Mouse (Mus musculus) embryonic fibroblast, embryonic 13.5 days (primary cell): Measurements from ENCODE around the gene Pgc. TPM values are rescaled to one million over a fixed set of nuclear protein-coding genes. Genes with fewer than 3 reads are reported as not detected.

Experiments
- H3K27ac ChIP-seq: 2 replicates; pipeline ENCODE4 v1.5.1; 2012; ENCODE audit warnings: low read length, control low read depth, inconsistent platforms; ENCODE audit not compliant: insufficient read depth
- H3K4me1 ChIP-seq: 2 replicates; pipeline ENCODE4 v1.6.1; 2011; ENCODE audit warnings: low read length; ENCODE audit not compliant: control insufficient read depth, insufficient read depth
- H3K4me3 ChIP-seq: 2 replicates; pipeline ENCODE4 v1.5.1; 2011; ENCODE audit warnings: mild to moderate bottlenecking, control low read depth, low read length; ENCODE audit not compliant: insufficient read depth
- CTCF ChIP-seq: IDR thresholded peaks from 2 replicates; pipeline ENCODE4 v1.5.1; 2011; ENCODE audit warnings: mild to moderate bottlenecking, control low read depth, low read length, moderate library complexity, borderline replicate concordance; ENCODE audit not compliant: insufficient read depth
- POLR2A ChIP-seq: IDR thresholded peaks from 2 replicates; pipeline ENCODE4 v1.6.1; 2011; ENCODE audit warnings: low read depth, mild to moderate bottlenecking, control low read depth, low read length, moderate library complexity
- polyA plus RNA-seq: library from polyadenylated mRNA; stranded (reverse); fragments of >200 nt; gene quantifications from 2 replicates; pipeline ENCODE4 v1.2.4, GENCODE M21; 2011; ENCODE audit warnings: low read depth; ENCODE audit not compliant: missing spikeins, insufficient read length

Pgc gene
- polyA plus RNA-seq, 1 experiment: not detected

DNA sequence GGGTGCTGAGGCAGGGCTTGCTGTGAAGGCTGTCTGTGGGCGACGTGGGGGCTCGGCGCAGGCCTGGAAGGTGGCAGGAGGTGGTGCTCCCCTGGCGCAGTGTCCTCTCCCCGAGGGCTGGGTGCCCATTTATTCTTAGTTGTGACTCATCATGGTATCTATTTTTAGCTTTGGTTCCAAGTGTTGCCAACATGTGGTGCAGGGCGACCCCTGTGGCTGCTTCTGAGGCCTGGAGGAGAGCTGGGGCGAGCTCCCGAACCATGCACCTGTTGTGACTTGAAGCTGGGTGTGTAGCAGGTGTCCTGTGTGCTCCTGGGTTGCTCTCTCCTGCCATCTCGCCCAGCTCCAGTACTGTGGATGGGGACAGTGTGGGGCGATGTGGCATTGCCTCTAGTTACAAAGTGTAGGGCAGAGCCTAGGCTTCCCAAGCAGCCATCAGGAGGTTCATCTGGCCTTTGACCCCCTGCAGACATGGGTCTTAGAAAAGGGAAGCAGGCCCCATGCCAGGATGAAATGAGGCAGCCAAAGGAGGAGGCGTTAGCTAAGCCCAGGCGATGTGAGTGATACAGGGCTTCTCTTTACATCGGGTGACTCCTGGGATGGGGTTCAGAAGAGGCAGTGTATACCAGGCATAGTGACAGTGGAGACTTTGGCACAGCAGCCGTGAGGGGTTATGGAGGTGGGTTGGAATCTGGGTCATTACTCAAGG is 33.2 kb downstream of the Pgc start:
- no peak for TF ChIP-seq CTCF
- TF ChIP-seq POLR2A: no peak
- no peak overlapping the region for H3K27ac ChIP-seq
- peaks cover 13% of the 10 kb centered on the region for H3K4me1 ChIP-seq
- no peak overlapping the region for H3K4me3 ChIP-seq

GRCm38 (mm10) chr17:47762028-47762427 is 35.4 kb downstream of the Pgc start:
- Histone ChIP-seq H3K4me3 (no peak overlapping the region), H3K27ac (no peak overlapping the region), H3K4me1 (peaks cover 13% of the 10 kb centered on the region)
- TF ChIP-seq CTCF: no peak
- TF ChIP-seq POLR2A: no peak

GRCm38 (mm10) chr17:47762518-47763340 is 36.1 kb downstream of the Pgc start:
- Histone ChIP-seq H3K4me3 (no peak overlapping the region), H3K27ac (0 out of 2 replicates have a peak overlapping the region, but pooled peaks have one; percentile 11), H3K4me1 (peaks cover 13% of the 10 kb centered on the region)
- TF ChIP-seq POLR2A (no peak), CTCF (no peak)

DNA sequence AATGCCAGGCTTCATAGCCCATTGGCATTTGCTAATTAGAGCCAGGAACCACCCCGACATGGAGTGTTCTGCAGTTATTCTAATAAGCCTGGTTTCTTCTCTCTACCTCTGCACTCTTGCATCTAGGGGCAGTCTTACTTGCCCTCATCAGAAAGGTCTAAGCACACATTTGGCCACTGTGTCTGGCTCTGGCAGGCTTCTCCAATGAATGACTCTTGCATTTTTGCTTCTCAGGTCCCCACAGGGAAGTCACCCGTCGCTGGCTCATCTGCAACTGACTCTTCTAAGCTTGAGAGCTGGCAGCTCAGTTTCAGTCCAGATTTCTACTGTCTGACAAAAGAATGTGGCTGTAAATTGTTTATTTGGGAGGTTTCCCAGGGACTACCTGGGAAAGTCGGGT is 39.3 kb downstream of the Pgc start:
- TF ChIP-seq POLR2A (no peak), CTCF (no peak)
- Histone ChIP-seq H3K4me3 (no peak overlapping the region), H3K4me1 (peaks cover 8% of the 10 kb centered on the region; the same call in 1 of the 2 replicates), H3K27ac (no peak overlapping the region)

- Histone ChIP-seq H3K4me1 (peaks cover 8% of the 10 kb centered on the region; the same call in 1 of the 2 replicates), H3K27ac (no peak overlapping the region), H3K4me3 (no peak overlapping the region)
- TF ChIP-seq CTCF: no peak
- no peak for TF ChIP-seq POLR2A
Measured at GRCm38 (mm10) chr17:47766407-47767043, 39.9 kb downstream of the Pgc start.

DNA sequence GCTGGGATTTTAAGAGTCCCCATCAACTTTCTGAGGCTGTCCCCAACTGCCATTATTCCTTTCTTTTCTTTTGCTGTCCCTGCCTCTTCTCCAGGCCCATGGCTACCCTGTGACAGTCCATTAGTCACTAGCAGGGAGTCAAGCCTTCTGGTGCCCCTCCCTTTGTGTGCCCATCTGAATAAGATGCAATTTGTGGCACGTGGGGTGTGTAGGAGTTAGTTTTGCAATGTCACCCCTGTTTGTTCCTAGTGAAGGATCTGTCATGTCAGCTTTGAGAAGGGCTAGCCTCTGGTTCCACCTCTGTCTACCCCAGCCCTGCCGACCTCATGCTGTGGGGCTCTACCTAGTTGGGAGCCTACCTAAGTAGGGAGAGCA is 40.4 kb downstream of the Pgc start:
- no peak for TF ChIP-seq CTCF
- no peak for TF ChIP-seq POLR2A
- Histone ChIP-seq H3K27ac (no peak overlapping the region), H3K4me3 (no peak overlapping the region), H3K4me1 (peaks cover 8% of the 10 kb centered on the region; the same call in 1 of the 2 replicates)

DNA sequence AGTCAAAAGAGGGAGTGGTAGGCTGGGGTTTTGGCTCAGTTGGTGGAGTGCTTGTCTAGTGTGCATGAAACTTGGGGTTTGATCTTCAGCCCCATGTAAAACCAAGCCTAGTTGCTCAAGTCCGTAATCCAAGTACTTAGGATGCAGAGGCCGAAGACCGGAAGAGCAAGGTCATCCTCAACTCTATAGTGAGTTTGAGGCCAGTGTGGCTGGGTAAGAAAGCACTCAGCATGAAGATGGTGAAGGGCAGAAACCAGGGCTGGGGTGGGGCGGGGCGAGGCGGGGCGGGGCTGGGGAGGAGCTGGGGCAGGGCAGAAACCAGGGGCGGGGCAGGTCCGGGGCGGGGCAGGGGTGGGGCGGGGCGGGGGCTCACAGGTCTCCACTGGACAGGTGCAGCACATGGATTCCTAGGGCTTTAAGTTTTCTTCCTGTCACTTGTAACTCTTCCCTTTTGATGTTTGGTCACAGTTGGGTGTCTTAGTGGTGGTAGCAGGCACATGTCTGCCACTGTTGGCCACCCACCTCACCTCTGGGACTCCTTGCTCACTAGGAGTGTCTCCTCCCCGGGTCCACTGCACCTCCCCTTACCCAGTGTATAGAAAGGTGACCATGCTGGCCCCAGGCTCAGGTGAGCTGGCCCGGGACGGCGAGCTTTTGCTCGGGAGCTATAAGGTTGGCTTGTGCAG is 41.0 kb downstream of the Pgc start:
- peaks cover 3% of the 10 kb centered on the region; the same call in 1 of the 2 replicates for H3K4me1 ChIP-seq
- no peak overlapping the region for H3K4me3 ChIP-seq
- no peak overlapping the region for H3K27ac ChIP-seq
- no peak for TF ChIP-seq CTCF
- no peak for TF ChIP-seq POLR2A

DNA sequence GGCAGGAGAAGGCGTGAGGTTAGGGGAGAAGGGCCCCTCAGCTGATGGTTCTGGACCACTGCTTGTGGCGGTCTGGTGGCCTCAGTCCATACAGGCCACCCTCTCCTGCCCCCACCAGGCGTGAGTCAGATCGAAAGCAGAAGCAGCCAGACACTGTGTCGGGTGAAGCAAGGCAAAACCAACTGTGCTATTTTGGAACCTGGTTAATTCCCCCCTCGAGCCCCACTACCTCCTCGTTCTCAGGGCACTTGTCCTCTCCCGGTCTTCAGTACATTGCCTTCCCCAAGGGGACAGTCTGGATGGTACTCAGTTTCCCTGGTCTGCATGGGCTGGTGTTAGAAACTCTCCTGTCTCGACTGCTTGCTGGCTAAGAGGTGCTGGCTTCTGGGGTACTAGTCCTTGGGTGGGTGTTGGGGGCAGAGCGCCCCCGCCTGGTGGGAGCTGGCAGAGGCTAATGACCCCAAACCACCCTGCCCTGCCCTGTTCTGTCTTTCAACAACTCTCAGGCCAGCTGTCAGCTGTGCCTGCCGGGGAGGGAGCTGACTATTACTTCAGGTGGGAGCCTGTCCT is 42.1 kb downstream of the Pgc start:
- no peak for TF ChIP-seq CTCF
- TF ChIP-seq POLR2A: no peak
- Histone ChIP-seq H3K27ac (no peak overlapping the region), H3K4me3 (no peak overlapping the region), H3K4me1 (no peaks in the 10 kb centered on the region)
